Mouse (Mus musculus): ENCODE measurements around the gene Chd6.
A peak's percentile ranks its signal among the peaks of the same experiment; 100 is the strongest.
"Not testable (repeated sequence)": the region's sequence is repeated elsewhere in the genome, so short reads cannot be mapped to it uniquely, and the experiment has no call there.

The Chd6 gene

DNA sequence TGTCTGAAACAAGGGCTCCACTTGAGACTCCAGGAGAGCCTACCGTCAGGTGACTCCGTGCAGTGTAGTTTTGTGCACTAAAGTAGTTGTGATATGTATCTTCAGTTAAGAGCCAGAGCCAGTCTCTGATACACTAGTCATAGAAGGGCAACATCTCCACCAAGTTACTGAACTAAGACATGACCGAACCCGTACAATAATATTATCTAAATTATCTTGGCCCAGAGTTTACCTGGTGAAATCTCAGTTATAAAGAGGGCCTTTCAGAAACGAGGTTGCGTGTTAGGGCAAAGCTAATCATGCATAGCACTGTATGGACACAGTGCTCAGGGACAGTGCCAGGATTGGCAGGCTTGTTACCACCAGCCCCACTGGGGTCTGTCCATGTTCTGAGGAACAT lies 127.1 kb downstream of the Chd6 start:
- DNase-seq: no peak

DNA sequence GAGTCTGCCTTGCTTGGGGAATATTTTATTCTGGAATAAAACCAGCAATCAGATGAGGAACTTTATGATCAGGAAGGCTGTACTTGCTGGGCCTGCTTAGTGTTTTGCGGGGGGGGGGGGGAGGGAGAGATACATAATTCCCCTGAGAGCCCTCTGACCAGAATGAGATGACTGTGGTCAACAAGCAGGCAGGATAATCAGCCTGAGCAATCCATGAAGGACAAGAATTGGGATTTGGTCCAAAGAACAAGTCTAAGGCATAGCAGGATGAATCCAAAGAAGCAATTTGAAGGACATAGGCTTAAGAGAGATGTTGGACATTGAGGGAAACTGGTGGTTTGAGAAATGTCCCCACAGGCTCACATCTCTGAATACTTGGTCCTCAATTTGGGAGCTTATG lies 130.2 kb downstream of the Chd6 start:
- DNase-seq: no peak

DNA sequence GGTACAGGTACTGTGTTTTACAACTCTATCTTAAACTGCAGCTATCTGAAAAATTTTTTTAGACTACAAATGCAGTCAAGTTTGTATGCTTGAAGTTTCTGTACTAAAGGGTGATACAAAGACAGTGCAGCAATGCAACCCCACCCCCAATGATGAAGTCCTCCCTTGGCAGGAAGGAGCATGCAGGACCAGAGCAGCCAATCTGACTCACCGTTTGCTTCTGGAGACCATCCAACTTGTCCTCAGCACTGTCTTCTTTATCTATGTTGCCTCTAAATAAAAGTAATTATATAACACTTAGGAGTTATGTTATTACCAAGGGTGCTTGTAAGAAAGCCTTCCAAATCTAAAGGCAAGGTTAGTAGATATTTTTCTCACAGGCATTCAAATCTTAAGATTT lies 131.6 kb downstream of the Chd6 start:
- peak in 1 of 2 experiments; percentile 6 for DNase-seq

DNA sequence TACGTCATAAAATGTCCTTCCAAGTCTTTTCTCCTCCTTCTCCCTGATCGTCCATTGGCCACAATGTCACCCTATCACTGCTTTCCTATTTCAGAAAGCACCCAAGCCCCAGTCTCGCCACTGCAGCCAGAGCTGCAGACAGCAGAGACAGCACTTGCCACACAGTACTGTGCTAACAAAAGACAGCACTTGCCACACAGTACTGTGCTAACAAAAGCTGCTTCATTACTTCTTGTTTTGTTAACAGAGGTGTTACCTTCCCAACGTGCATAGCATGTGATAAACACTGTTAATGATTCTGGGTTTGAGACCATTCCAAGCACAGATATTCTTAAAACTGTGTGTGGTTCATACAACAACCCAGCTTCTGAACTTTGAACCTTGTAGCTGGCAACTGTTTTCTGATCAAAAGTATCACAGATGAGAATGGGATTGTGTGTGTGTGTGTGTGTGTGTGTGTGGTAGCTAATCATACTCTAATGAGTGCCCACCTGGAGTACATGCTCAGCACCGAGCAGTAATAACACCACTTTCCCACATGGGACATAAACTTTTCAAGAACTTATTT lies 135.1 kb downstream of the Chd6 start:
- no peak for DNase-seq

DNA sequence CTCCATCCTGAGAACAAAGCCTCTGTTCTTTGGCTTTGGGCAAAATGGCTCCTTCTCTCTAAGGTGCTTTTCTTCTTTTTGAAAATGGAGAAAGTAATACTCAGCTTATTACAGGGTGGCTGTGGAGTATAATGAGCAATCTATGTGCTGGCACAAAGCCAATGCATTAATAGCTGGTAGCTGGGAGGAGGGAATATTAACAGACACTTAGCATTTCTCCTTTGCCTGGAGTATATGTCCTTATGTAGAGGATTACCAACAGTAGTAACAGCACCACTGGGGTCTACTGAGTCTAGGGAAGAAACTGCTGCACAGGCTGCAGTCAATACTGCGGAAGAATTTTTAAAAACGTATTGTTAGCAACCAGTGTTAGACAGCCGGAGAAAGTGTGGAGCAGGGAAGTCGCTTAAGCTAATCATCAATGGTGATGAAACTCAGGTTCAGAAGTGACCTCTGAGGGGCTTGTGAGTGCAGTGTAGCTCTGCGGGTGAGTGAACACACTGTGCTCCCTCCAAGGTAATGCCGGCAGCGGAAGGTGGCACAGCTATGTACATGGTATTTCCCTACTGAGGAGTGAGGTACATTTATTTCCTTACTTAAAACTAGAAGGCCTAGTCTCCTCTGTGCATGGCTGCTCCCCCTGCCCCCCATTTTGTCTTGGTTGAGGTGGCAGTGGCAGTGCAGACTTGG lies 136.6 kb downstream of the Chd6 start:
- no peak for DNase-seq

DNA sequence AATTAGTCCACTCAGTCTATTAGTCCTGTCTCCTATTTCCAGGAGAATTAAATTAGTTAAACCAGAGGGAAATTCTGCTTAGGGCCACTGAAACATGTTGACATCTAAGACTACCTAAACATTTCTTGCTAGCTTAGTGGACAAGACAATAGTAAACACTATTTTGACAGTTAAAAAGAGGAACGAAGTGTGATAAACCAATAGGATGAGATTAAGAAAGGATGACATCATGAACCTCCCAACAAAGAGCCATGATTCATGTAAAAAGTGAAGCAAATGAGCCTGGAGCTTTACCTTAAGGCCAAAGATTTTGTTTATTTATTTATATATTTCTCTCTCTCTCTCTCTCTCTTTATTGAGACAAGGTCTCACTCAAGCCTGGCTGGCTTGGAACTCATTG lies 146.7 kb downstream of the Chd6 start:
- no peak for DNase-seq

DNA sequence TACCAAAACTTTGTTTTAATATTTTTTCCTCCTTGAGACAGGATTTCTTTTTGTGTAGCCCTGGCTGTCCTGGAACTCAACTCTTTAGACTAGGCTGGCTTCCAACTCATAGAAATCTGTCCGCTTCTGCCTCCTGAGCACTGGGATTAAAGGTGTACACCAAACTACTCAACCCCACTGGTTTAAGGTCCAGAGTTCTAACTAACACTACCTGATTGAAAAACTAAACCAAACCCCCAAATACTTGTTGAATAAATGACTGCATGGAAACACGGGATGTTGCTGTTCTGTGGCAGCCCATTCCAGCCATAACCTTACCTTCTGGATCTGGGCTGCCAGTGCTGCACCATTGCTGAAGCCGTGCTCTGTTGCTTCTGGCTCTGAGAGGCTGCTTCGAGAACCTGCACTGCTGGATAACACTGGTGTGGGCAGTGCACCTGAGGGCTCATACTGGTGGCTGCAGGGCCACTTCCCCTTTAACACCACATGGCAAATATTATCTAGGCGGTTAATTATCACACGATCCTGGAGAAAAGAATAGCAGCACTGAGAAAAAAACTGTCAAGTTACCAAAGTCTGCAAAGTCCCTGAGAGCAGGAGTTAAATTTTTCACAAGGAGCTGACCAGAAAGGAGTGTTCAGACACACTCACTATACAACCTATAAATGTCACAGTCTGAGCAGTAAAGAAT lies 147.8 kb downstream of the Chd6 start:
- no peak for DNase-seq

DNA sequence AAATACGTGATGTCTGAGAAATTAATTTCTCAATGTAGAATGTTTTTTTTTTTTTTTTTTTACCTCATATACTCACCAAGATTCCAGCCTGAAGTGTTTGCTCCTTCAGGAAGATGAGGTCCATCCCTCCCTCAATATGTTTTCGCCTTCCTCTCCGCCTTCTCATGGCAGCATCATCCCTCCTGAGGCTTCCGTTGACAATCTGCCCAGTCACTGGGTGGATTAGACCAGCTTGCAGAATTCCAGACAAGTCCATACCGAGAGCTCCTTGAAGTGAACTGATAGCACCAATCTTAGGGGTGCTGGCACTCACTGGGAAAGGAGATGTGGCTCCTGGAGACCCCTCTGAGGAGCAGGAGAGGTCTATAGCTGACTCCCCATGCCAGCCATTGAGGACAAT lies 149.0 kb downstream of the Chd6 start:
- DNase-seq: no peak

DNA sequence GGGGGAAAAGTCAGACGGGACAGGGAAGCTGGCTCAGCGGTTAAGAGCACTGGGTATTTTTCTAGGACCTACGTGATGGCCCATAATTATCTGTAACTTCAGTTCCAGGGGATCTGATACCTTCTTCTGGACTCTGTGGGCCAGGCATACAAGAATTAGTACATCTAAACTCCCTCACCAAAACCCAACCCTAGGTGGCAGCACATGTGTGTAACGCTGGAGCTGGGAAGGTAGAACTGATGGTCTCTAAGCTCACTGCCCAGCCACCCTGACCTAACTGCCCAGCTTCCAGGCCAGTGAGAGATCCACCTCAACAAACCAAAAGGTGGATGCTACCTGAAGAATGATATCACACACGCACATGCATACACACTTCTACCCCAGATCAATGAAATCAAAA lies 150.1 kb downstream of the Chd6 start:
- DNase-seq: no peak

DNA sequence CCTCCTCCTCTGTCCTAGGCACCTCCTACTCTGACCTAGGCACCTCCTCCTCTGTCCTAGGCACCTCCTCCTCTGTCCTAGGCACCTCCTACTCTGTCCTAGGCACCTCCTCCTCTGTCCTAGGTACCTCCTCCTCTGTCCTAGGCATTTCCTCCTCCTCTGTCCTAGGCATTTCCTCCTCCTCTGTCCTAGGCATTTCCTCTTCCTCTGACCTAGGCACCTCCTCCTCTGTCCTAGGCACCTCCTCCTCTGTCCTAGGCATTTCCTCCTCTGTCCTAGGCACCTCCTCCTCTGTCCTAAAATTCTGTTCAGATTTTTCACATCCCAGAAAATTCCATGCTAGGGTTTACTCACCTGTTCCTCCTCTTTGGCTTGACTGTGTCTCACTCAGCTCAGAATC lies 151.1 kb downstream of the Chd6 start:
- not testable (repeated sequence) for DNase-seq

DNA sequence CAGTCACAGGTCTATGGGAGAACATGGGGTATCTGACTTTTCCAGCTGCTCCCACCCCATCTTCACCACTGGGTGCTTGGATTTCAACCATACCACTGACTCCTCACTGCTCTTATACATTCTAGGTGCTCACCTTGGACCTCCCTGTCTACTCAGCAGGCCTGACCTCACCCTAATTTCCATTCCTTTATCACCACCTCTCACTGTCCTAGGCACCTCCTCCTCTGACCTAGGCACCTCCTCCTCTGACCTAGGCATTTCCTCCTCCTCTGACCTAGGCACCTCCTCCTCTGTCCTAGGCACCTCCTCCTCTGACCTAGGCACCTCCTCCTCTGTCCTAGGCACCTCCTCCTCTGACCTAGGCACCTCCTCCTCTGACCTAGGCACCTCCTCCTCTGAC lies 151.6 kb downstream of the Chd6 start:
- not testable (repeated sequence) for DNase-seq

DNA sequence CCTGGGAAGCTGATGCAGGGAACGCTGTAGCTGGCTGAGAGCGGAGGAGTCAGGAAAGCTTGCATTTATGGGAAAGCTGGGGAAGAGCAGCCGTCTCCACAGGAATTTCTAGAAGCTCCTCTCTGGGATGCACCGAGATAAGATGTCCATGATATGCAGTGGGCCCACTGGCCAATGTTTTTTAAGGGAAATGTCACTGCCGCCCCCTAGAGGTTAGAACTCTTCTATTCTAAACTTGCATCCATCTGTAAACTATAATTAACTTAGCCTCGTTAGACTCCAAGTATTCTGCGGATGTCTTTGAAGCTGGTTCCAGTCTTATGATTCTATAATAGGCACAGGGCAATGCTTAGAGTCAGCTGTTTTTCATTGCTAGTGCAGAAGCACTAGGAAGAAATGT lies 153.5 kb downstream of the Chd6 start:
- no peak for DNase-seq

DNA sequence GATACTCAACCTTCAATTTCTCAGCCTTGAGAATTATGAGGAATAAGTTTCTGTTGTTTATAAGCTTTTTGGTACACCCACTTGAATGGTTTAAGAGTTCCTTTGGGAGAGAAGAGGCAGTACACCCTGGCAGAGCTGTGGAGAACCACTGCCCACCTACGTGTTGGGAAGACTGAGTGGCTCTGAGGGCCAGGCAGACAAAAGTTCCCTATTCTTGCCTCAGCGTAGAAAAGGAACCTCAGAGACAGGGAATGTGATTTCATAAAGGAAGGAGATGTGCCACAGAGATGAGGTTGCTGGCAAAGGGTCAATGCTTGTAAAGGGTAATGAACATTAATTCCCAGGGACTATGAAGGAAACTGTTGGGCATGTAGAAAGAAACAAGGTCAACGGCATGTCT lies 154.3 kb downstream of the Chd6 start:
- no peak for DNase-seq

DNA sequence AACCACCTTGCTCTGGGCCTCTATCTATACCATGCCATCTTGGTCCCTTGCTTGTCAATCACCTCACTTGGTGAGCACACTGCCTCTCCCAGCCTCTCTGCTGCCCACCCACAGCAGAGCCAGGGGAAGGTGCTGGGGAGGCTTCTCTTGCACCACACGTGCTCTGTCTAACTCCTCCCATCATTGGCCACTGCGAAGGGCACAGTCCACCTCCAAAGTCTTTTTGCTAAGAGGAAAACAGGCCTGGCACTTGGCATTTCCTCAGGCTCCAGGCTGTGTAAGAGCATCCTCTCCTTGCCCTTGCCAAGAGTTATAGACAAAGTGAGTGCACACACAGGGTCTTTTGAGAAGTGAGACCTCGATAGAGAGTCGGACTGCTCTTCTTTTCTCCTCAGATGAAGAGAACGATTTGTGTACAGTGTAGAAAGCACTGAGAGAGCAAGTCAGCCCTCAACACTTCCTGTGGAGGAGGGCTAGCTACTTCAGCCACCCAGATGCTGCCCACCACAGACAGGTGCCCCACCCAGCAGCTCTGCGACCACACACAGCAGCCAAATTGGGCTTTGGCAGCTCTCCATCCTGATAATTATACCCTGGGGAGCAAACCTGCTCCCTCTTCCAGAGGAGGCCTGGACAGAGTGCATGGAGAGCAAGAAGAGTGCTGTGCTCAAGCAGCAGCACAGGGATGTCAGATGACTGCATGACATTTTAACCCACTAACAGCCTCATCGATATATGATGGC lies 155.6 kb downstream of the Chd6 start:
- no peak for DNase-seq

DNA sequence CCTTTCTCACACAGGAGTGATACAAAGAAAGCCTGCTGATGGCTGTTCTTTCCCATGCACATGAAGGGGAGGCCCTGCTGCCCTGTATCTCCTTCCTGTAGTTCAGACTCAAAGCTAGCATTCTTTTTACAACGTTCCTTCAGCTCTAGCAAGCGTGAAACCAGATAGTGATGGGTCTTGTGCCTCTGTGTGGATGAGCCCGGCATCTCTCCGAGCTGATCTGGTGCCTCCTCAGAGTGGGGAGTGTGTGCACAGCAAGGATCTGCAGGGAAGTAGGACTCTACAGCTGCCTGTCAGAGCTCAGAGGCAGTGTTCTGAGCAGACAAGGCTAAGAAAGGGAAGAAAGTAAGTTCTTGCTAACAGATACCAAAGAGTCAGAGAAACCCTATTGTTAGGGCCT lies 157.3 kb downstream of the Chd6 start:
- no peak for DNase-seq

DNA sequence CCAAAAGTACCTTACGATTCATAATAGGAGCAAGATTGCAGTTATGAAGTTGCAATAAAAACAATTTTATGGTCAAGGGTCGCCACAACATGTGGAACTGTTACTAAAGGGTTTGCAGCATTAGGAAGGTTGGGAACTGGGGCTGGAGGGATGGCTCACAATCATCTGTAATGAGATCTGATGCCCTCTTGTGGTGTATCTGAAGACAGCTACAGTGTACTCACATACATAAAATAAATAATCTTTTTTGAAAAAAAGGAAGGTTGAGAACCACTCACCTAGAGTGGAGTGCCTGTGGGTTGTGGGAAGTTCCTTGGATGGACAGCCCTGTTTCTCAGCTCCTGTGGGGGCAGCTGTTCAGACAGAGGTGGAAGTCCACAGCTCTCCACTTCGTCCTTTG lies 166.4 kb downstream of the Chd6 start:
- DNase-seq: no peak

DNA sequence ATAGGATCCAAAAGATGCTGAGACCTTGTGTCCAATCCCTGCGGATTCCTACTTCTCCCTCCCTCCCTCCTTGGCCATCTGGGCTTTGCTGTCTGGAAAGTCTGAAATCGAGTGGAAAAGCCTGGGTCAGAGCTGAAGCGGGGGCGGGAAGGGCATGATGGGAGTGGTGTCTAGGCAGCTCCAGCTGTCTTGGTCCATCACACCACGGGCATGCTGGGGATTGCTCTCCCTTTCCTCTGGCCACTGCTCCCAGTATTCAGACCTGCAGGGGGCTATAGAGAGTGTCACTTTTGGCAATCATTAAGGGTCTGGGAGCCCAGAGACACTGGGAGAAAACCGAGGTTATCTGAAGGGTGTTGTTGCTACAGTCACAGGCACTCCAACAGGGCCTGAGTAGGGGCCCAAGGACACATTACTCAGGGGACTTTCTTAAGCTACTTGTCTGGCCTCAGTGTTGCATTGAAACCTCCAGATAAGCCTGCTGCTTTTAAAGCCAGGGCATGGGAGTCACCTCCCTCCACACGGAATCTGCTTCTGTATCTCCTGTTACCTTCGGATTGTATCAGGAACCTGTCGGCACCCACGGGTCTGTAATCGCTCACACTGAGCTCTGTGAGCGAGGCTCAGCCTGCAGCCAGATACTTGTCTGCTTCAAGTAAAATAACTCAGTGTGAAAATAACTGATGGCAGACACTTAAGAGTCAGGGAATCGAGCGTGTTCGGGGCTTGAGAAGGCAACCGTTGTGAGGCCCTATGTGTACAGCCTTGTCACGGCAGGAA lies 167.8 kb downstream of the Chd6 start:
- no peak for DNase-seq

DNA sequence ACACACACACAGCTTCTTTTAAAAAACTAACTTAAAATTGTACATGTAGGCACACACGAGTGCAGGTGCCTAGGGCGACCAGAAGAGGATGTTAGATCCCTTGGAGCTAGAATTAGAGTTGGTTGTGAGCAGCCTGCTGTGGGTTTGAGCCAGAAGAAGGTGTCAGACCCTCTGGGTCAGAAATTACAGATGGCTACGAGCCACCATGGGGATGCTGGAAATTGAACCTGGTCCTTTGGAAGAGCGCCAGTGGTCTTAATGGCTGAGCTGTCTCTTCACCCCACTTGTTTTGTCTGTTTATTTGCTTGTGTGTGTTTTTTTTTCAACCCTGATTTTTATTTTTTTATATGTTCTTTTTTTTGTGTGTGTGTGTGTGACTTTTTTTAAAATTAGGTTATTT lies 174.4 kb downstream of the Chd6 start:
- DNase-seq: no peak

DNA sequence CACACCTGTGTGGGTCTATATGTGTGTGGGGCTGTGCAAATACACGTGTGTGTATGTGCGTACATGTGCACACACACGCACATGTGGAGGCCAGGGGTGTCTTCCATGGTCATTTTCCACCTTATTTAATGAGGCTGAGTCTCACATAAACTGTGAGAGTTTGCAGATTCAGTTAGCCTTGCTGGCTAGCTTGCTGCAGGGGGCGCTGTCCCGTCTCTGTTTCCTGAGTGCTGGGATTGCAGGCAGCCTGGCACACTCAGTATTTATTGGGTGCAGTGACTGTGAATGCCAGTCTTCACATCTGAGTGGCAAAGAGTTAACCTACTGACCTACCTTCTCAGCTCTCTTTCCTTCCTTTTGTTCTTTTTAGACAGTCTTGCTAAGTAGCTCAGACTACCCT lies 175.0 kb downstream of the Chd6 start:
- no peak for DNase-seq

DNA sequence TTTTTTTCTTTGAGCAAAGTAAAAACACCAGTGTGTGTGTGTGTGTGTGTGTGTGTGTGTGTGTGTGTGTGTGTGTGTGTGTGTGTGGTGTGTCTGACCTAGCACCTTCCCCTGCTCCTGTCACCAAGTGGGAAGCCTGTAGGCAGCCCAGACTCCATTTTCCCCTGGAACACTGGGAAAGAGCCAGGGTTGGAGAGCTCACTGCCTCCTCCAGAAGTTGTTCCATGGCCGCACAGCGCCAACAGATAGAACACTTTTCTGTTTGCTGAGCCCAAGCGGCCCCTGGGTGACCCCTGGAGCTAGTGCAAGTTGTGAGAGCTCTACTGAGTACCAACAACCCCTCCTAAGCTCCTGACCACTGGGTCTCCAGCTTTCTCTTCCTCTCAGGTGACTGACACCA lies 175.9 kb downstream of the Chd6 start:
- DNase-seq: no peak

DNA sequence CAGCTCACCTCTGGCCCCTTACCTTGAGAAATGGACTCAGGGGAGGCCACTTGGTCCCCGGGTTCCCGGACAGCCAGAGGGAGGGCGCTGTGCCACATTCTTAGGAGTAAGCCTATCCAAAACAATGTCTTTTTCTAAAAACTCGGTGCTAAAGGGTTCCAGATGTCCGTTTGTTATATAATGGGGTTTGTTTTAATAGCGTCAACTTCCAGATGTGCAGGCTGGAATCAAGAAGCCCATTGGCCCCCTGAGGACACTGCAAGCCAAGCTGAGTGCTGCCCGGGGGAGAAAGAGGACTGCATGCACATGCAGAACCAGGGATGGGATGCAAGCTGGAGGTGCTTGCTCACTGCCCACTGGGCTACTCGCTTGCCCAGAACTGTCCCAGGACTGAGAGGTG lies 176.6 kb downstream of the Chd6 start:
- DNase-seq: no peak

DNA sequence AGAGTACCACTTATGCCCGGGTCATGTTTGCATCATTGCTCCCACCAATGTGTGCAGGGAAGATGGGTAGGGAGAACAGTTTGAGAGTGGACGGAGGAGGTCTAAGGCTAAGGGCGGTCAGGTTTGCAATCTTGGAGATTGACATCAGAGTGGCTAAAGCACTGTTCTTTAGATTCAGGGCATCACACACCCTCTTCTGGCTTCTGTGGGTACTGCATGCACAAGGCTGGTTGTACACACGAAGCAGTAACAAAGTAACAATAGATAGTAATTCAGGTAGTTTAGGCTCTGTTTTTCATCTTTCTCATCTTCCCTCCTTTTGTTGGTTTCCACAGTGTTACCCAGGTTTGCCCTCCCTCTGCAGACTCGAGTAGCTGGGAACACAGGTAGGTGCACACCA lies 177.5 kb downstream of the Chd6 start:
- no peak for DNase-seq

DNA sequence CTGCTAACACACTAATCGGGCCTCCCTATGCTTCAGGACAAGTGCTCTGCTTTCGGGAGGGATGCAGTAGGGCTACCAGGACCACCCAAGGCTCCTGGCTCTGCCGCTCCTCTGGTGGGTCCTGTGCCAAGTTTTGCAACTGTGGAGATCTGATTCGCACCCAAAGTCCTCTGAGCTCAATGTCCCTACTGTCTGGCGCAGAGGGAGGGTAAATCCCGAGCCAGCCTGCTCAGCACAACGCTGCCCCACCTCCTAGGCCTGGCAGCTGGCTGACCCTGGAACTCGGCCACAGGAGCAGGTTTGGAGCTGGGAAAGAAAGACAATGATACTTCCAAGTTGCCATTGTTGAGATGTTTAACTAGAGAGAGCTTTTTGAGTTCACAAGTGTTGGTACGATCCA lies 183.7 kb downstream of the Chd6 start:
- no peak for DNase-seq
